Mouse (Mus musculus): ENCODE results near the gene Smarcc2.

Smarcc2 gene

GRCm38 (mm10) chr10:128494667-128495245, 35.7 kb downstream of the Smarcc2 start:
- DNase-seq, result peak; percentile 34

- no peak for DNase-seq
Observed at GRCm38 (mm10) chr10:128495270-128495669, 36.2 kb downstream of the Smarcc2 start.

- no peak for DNase-seq
Observed at GRCm38 (mm10) chr10:128495903-128496302, 36.9 kb downstream of the Smarcc2 start.

- no peak for DNase-seq
Observed at GRCm38 (mm10) chr10:128496509-128497077, 37.5 kb downstream of the Smarcc2 start.

- DNase-seq, result no peak
Observed at GRCm38 (mm10) chr10:128497134-128497737, 38.2 kb downstream of the Smarcc2 start.

- DNase-seq, result peak; percentile 98
Observed at GRCm38 (mm10) chr10:128498590-128498989, 39.5 kb downstream of the Smarcc2 start, which contains the start of gene Myl6b. Gene Myl6b (minus strand): TSS chr10:128498685.

GRCm38 (mm10) chr10:128499116-128499671, 40.1 kb downstream of the Smarcc2 start:
- DNase-seq, result peak; percentile 73

- DNase-seq, result peak; percentile 49
Observed at GRCm38 (mm10) chr10:128502341-128502740, 43.3 kb downstream of the Smarcc2 start.

- DNase-seq, result no peak
Observed at GRCm38 (mm10) chr10:128503532-128503931, 44.5 kb downstream of the Smarcc2 start.

- DNase-seq, result no peak
Observed at GRCm38 (mm10) chr10:128504012-128504411, 45.0 kb downstream of the Smarcc2 start.

- no peak for DNase-seq
Observed at GRCm38 (mm10) chr10:128504641-128505370, 45.8 kb downstream of the Smarcc2 start.

- DNase-seq, result peak; percentile 58
Observed at GRCm38 (mm10) chr10:128505371-128505667, 46.3 kb downstream of the Smarcc2 start.

- no peak for DNase-seq
Observed at GRCm38 (mm10) chr10:128505974-128506373, 46.9 kb downstream of the Smarcc2 start.

- no peak for DNase-seq
Observed at GRCm38 (mm10) chr10:128508260-128508659, 49.2 kb downstream of the Smarcc2 start.

- DNase-seq, result no peak
Observed at GRCm38 (mm10) chr10:128509203-128509602, 50.2 kb downstream of the Smarcc2 start.

- DNase-seq, result no peak
Observed at GRCm38 (mm10) chr10:128509831-128510230, 50.8 kb downstream of the Smarcc2 start.

- DNase-seq, result no peak
Observed at GRCm38 (mm10) chr10:128510301-128510700, 51.3 kb downstream of the Smarcc2 start.

- no peak for DNase-seq
Observed at GRCm38 (mm10) chr10:128511189-128511588, 52.1 kb downstream of the Smarcc2 start.

- no peak for DNase-seq
Observed at GRCm38 (mm10) chr10:128511761-128512160, 52.7 kb downstream of the Smarcc2 start.

GRCm38 (mm10) chr10:128515044-128515443, 56.0 kb downstream of the Smarcc2 start:
- DNase-seq, result no peak

GRCm38 (mm10) chr10:128516029-128516428, 57.0 kb downstream of the Smarcc2 start:
- no peak for DNase-seq

GRCm38 (mm10) chr10:128516677-128517076, 57.6 kb downstream of the Smarcc2 start:
- DNase-seq, result no peak

- DNase-seq, result peak; percentile 62
Observed at GRCm38 (mm10) chr10:128518833-128519232, 59.8 kb downstream of the Smarcc2 start.

GRCm38 (mm10) chr10:128520591-128520990, 61.5 kb downstream of the Smarcc2 start:
- no peak for DNase-seq

Data from kidney, adult 9 months (tissue).